Mouse (Mus musculus) embryo, embryonic 9.5 days (tissue): ENCODE results near the gene Tcn2.
A peak's percentile ranks its signal among the peaks of the same experiment; 100 is the strongest.
"Not testable (repeated sequence)": the region's sequence is repeated elsewhere in the genome, so short reads cannot be mapped to it uniquely, and the experiment has no call there.

Experiments
- DNase-seq: peaks from one replicate; pipeline ENCODE4 v3.0.0-alpha.2; 2017; ENCODE audit errors: extremely low spot score

The Tcn2 gene

GRCm38 (mm10) chr11:3931511-3932211 is at the start of gene Tcn2:
Gene Tcn2, minus strand, starts transcription at chr11:3932159.
- peak; percentile 81 for DNase-seq

GRCm38 (mm10) chr11:3981536-3981935 is 49.6 kb upstream of the Tcn2 start:
- no peak for DNase-seq

GRCm38 (mm10) chr11:3978421-3978820 is 46.5 kb upstream of the Tcn2 start:
- no peak for DNase-seq

- DNase-seq = no peak
Measured at GRCm38 (mm10) chr11:3976678-3977077, 44.7 kb upstream of the Tcn2 start, which contains the start of gene 4930556J24Rik. Gene 4930556J24Rik, minus strand, starts transcription at chr11:3976778.

GRCm38 (mm10) chr11:3974311-3974710 is 42.4 kb upstream of the Tcn2 start:
- DNase-seq = no peak

GRCm38 (mm10) chr11:3973081-3973480 is 41.1 kb upstream of the Tcn2 start:
- no peak for DNase-seq

- no peak for DNase-seq
Measured at GRCm38 (mm10) chr11:3970361-3970760, 38.4 kb upstream of the Tcn2 start.

GRCm38 (mm10) chr11:3969837-3970236 is 37.9 kb upstream of the Tcn2 start:
- no peak for DNase-seq

GRCm38 (mm10) chr11:3964416-3965172 is 32.6 kb upstream of the Tcn2 start:
- no peak for DNase-seq

GRCm38 (mm10) chr11:3963610-3964415 is 31.9 kb upstream of the Tcn2 start, which contains the start of gene Pes1:
Gene Pes1, plus strand, starts transcription at chr11:3963975.
- peak; percentile 89 for DNase-seq

GRCm38 (mm10) chr11:3963155-3963554 is 31.2 kb upstream of the Tcn2 start:
- DNase-seq = no peak

GRCm38 (mm10) chr11:3961761-3962160 is 29.8 kb upstream of the Tcn2 start:
- no peak for DNase-seq

- no peak for DNase-seq
Measured at GRCm38 (mm10) chr11:3960901-3961300, 28.9 kb upstream of the Tcn2 start.

GRCm38 (mm10) chr11:3955371-3955770 is 23.4 kb upstream of the Tcn2 start:
- DNase-seq = not testable (repeated sequence)

- DNase-seq = not testable (repeated sequence)
Measured at GRCm38 (mm10) chr11:3954876-3955275, 22.9 kb upstream of the Tcn2 start.

- no peak for DNase-seq
Measured at GRCm38 (mm10) chr11:3946386-3946785, 14.4 kb upstream of the Tcn2 start.

- no peak for DNase-seq
Measured at GRCm38 (mm10) chr11:3941371-3941770, 9.4 kb upstream of the Tcn2 start.

GRCm38 (mm10) chr11:3937321-3937874 is 5.4 kb upstream of the Tcn2 start:
- no peak for DNase-seq

GRCm38 (mm10) chr11:3936318-3936717 is 4.4 kb upstream of the Tcn2 start:
- no peak for DNase-seq

GRCm38 (mm10) chr11:3935135-3935534 is 3.2 kb upstream of the Tcn2 start:
- no peak for DNase-seq

GRCm38 (mm10) chr11:3933756-3934285 is 1.9 kb upstream of the Tcn2 start:
- DNase-seq = no peak

GRCm38 (mm10) chr11:3930931-3931330 is 1.0 kb downstream of the Tcn2 start:
- no peak for DNase-seq
